Mouse (Mus musculus): ENCODE data around the gene Avpi1. TPM values are rescaled to one million over a fixed set of nuclear protein-coding genes. Genes with fewer than 3 reads are reported as not detected.

Gene Avpi1
- polyA plus RNA-seq, 1 experiment: 8.4 TPM

DNA sequence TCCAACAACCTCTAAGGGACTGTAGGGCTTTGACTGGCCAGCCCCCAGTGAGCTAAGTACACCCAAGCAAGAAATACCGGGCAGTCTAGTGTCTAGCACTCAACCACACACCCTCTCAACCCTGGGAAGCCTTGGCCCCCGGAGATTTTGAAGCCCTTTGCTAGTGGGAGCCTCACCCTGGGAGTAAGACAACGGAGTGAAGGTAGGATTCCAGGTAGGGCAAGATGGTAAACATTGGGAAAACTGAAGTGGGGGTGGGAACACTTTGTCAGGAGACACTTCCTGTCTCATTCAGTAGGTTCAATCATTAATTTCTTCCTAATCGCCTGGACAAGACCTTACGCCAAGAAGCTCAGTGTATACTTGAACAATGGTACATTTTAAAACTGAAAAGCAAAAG is 1.8 kb downstream of the Avpi1 start:
- H3K36me3 ChIP-seq (ENCODE audit: control insufficient read depth, insufficient read depth, low read length): no peaks in the 10 kb centered on the region

DNA sequence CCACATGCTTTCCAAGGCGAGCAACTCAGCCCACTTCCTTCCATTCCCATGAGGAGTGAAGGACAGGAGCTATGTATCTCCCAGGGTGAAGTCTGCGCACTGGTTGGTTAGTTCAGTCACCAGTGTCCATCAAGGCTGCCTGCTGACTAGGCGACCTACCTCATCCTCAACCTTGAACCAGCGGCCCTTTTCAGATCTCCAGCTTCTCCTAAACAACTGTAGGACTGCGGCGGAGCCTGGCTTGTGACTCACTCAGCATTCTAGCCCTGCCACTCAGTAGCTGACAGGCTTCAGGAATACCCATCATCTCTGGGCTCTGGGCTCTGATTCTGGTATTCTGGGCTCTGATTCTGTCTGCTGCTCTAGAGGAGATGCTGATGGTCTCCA is 2.6 kb downstream of the Avpi1 start:
- Histone ChIP-seq H3K4me3 (ENCODE audit: control insufficient read depth, low read depth, low read length) (no peak overlapping the region), H3K36me3 (ENCODE audit: control insufficient read depth, insufficient read depth, low read length) (no peaks in the 10 kb centered on the region; the same call in 1 of the 2 replicates), H3K27ac (ENCODE audit: control insufficient read depth, insufficient read depth, low read depth, low read length) (no peak overlapping the region), H3K27me3 (ENCODE audit: control insufficient read depth, insufficient read depth, low read length) (no peaks in the 10 kb centered on the region), H3K4me1 (ENCODE audit: control insufficient read depth, insufficient read depth, low read length) (peaks cover 10% of the 10 kb centered on the region)
- TF ChIP-seq CTCF (IDR thresholded peaks at IDR 0.05; ENCODE audit: control insufficient read depth, insufficient read depth, insufficient replicate concordance, low read depth, low read length) (no peak), POLR2A (IDR thresholded peaks at IDR 0.05; ENCODE audit: control insufficient read depth, low read depth, low read length) (no peak)

More for the DNA sequence above, 1.8 kb downstream of the Avpi1 start:
- no peak for TF ChIP-seq CTCF (IDR thresholded peaks at IDR 0.05; ENCODE audit: control insufficient read depth, insufficient read depth, insufficient replicate concordance, low read depth, low read length)
- no peak for TF ChIP-seq POLR2A (IDR thresholded peaks at IDR 0.05; ENCODE audit: control insufficient read depth, low read depth, low read length)
- Histone ChIP-seq H3K4me1 (ENCODE audit: control insufficient read depth, insufficient read depth, low read length) (peaks cover 10% of the 10 kb centered on the region), H3K27me3 (ENCODE audit: control insufficient read depth, insufficient read depth, low read length) (no peaks in the 10 kb centered on the region), H3K4me3 (ENCODE audit: control insufficient read depth, low read depth, low read length) (no peak overlapping the region), H3K27ac (ENCODE audit: control insufficient read depth, insufficient read depth, low read depth, low read length) (no peak overlapping the region)

DNA sequence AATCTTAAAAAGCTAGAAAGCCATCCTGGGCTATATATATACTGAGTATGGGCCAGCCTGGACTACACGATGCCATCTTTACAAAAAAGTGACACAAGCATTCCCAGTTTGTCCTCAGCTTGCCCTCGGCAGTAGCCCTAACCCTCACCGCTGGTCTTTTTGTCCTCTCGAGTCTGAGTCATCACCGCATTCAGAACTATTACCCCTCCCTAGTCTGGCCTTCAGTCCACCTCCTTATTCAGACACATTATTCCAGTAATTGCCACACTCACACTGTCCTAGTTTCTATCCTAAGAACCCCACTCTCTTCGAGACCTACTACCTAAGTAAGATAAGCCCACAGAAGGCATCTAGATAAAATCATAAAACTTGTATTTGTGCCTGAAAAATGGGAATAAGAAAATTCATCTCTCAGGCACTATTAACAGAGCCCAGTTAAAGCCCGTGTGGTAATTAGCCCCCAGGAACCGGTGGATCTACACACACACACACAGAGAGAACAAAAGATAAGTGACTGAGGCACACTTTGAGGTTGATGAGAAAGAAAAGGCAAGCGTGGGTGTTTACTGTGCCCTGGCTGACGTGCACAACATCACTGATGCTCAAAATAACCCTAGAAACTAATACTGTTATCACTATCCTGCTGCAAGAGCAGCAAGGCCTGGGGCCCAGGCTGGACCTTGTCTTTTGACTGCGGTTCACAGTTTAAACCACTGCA is 3.2 kb downstream of the Avpi1 start:
- Histone ChIP-seq H3K27me3 (ENCODE audit: control insufficient read depth, insufficient read depth, low read length) (no peaks in the 10 kb centered on the region), H3K4me3 (ENCODE audit: control insufficient read depth, low read depth, low read length) (no peak overlapping the region), H3K27ac (ENCODE audit: control insufficient read depth, insufficient read depth, low read depth, low read length) (no peak overlapping the region), H3K4me1 (ENCODE audit: control insufficient read depth, insufficient read depth, low read length) (peaks cover 10% of the 10 kb centered on the region), H3K36me3 (ENCODE audit: control insufficient read depth, insufficient read depth, low read length) (no peaks in the 10 kb centered on the region; the same call in 1 of the 2 replicates)
- TF ChIP-seq CTCF (IDR thresholded peaks at IDR 0.05; ENCODE audit: control insufficient read depth, insufficient read depth, insufficient replicate concordance, low read depth, low read length) (no peak), POLR2A (IDR thresholded peaks at IDR 0.05; ENCODE audit: control insufficient read depth, low read depth, low read length) (no peak)

DNA sequence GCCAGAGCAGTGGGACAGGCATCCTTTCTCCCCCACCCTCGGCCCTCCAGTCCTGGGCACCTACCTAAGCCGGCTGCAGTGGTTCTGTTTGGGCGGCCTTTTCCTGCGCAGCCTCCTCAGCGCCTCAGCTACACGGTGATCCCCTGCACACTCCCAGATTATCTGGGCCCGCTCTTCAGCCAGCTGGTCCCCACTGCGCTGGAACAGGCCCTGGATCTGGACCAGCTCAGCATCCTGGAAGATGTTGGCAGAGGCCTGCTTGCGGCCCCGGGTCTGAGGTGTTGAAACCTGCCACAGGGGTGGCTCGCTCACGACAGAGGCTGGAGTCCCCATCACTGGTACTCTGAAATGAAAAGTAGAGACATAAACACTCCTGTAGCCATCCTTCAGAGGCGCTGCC is 4.2 kb downstream of the Avpi1 start:
- Histone ChIP-seq H3K36me3 (ENCODE audit: control insufficient read depth, insufficient read depth, low read length) (no peaks in the 10 kb centered on the region; the same call in 1 of the 2 replicates), H3K4me3 (ENCODE audit: control insufficient read depth, low read depth, low read length) (no peak overlapping the region), H3K27ac (ENCODE audit: control insufficient read depth, insufficient read depth, low read depth, low read length) (no peak overlapping the region)

DNA sequence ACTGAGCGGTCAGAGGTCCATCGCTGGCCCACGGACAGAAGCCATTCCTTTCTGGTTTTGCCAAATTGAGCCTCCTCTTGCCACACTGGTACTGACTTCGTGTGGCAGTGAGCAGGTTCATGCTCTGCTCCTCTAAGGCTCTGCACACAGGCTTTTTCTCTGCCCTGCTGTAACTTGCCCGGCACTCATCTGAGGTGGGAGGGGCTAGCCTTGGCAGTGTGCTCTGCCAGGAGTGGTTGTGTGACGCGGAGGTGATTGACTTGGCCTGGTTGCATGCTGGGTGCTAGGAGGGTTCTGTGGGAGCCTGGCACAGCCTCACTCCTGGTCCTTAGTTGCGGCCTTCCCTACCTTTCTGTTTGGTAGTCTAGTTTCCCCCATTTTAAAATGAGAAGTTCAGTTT is 8.4 kb downstream of the Avpi1 start:
- no peak overlapping the region for H3K27ac ChIP-seq (ENCODE audit: control insufficient read depth, insufficient read depth, low read depth, low read length)
- TF ChIP-seq POLR2A (IDR thresholded peaks at IDR 0.05; ENCODE audit: control insufficient read depth, low read depth, low read length) (no peak), CTCF (IDR thresholded peaks at IDR 0.05; ENCODE audit: control insufficient read depth, insufficient read depth, insufficient replicate concordance, low read depth, low read length) (no peak)
- no peaks in the 10 kb centered on the region for H3K4me1 ChIP-seq (ENCODE audit: control insufficient read depth, insufficient read depth, low read length)
- H3K36me3 ChIP-seq (ENCODE audit: control insufficient read depth, insufficient read depth, low read length): peaks cover 6% of the 10 kb centered on the region
- H3K4me3 ChIP-seq (ENCODE audit: control insufficient read depth, low read depth, low read length): no peak overlapping the region
- H3K27me3 ChIP-seq (ENCODE audit: control insufficient read depth, insufficient read depth, low read length): no peaks in the 10 kb centered on the region

More for the DNA sequence above, 4.2 kb downstream of the Avpi1 start:
- TF ChIP-seq POLR2A (IDR thresholded peaks at IDR 0.05; ENCODE audit: control insufficient read depth, low read depth, low read length) (no peak), CTCF (IDR thresholded peaks at IDR 0.05; ENCODE audit: control insufficient read depth, insufficient read depth, insufficient replicate concordance, low read depth, low read length) (no peak)
- Histone ChIP-seq H3K27me3 (ENCODE audit: control insufficient read depth, insufficient read depth, low read length) (no peaks in the 10 kb centered on the region), H3K4me1 (ENCODE audit: control insufficient read depth, insufficient read depth, low read length) (peaks cover 10% of the 10 kb centered on the region)

DNA sequence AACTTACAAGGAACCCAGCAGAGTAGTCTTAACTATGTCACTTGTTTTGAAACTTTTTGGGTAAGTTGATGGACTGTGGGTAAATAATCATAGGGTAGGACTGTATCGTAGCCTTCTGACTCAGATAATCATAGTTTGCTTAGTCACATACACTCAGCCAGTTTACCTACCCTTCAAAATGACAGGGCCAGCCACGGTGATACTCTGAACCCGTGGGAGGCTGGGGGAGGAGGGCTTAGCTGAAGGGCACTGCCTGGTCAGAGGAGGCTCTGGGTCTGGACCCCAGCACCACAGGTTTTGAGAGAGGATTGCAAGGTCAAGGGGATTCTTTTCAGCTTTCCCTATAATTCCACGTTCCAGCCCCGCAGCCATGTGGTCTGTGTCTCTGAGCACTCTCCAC is 10.3 kb downstream of the Avpi1 start:
- no peak for TF ChIP-seq POLR2A (IDR thresholded peaks at IDR 0.05; ENCODE audit: control insufficient read depth, low read depth, low read length)
- TF ChIP-seq CTCF (IDR thresholded peaks at IDR 0.05; ENCODE audit: control insufficient read depth, insufficient read depth, insufficient replicate concordance, low read depth, low read length): no peak
- Histone ChIP-seq H3K27me3 (ENCODE audit: control insufficient read depth, insufficient read depth, low read length) (no peaks in the 10 kb centered on the region), H3K4me3 (ENCODE audit: control insufficient read depth, low read depth, low read length) (no peak overlapping the region), H3K4me1 (ENCODE audit: control insufficient read depth, insufficient read depth, low read length) (no peaks in the 10 kb centered on the region), H3K36me3 (ENCODE audit: control insufficient read depth, insufficient read depth, low read length) (peaks cover 6% of the 10 kb centered on the region), H3K27ac (ENCODE audit: control insufficient read depth, insufficient read depth, low read depth, low read length) (no peak overlapping the region)

DNA sequence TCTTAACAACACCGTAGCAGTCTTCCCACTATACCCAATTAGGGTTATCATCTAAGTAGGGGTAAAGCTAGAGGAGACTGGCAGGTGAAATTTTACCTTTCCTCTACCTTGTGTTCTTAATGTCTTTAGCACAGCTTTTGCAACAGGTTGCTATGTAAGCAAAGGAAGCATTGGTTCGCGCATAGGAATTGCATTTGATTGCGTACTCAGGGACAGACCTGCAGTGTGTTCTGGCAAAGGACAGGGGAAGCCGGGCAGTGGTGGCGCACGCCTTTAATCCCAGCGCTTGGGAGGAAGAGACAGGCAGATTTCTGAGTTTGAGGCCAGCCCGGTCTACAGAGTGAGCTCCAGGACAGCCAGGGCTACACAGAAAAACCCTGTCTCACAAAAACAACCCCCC is 10.7 kb downstream of the Avpi1 start:
- no peaks in the 10 kb centered on the region for H3K27me3 ChIP-seq (ENCODE audit: control insufficient read depth, insufficient read depth, low read length)
- H3K4me1 ChIP-seq (ENCODE audit: control insufficient read depth, insufficient read depth, low read length): no peaks in the 10 kb centered on the region
- no peak for TF ChIP-seq CTCF (IDR thresholded peaks at IDR 0.05; ENCODE audit: control insufficient read depth, insufficient read depth, insufficient replicate concordance, low read depth, low read length)
- TF ChIP-seq POLR2A (IDR thresholded peaks at IDR 0.05; ENCODE audit: control insufficient read depth, low read depth, low read length): no peak
- H3K36me3 ChIP-seq (ENCODE audit: control insufficient read depth, insufficient read depth, low read length): peaks cover 6% of the 10 kb centered on the region
- no peak overlapping the region for H3K27ac ChIP-seq (ENCODE audit: control insufficient read depth, insufficient read depth, low read depth, low read length)
- no peak overlapping the region for H3K4me3 ChIP-seq (ENCODE audit: control insufficient read depth, low read depth, low read length)
